Mouse (Mus musculus) liver, embryonic 11.5 days (tissue): ENCODE measurements around the gene Coro7. TPM values are rescaled to one million over a fixed set of nuclear protein-coding genes. Genes with fewer than 3 reads are reported as not detected.

ENCODE experiments used
- ATAC-seq: fragments of 200-750 bp; cut with Nextera tagmentation; replicated peaks from 2 replicates; pipeline ENCODE4 v1.8.0; 2017; ENCODE audit warnings: moderate number of reproducible peaks, mild to moderate bottlenecking, moderate TSS enrichment, moderate library complexity; ENCODE audit not compliant: low FRiP score
- DNase-seq: peaks from one replicate; pipeline ENCODE4 v3.0.0-alpha.2; 2017; ENCODE audit warnings: low spot score
- H3K27ac ChIP-seq: fragments of 300-500 bp; sonication (generic); 2 replicates; pipeline ENCODE4 v1.5.1; 2014; ENCODE audit warnings: mild to moderate bottlenecking, low read depth, low read length, control low read depth
- H3K27me3 ChIP-seq: fragments of 300-500 bp; sonication (generic); replicated peaks from 2 replicates; pipeline ENCODE4 v1.6.1; 2014; ENCODE audit warnings: low read length, mixed read lengths; ENCODE audit not compliant: control insufficient read depth, insufficient read depth
- H3K36me3 ChIP-seq: fragments of 300-500 bp; sonication (generic); 2 replicates; pipeline ENCODE4 v1.6.1; 2014; ENCODE audit warnings: mild to moderate bottlenecking, low read length, moderate library complexity, mixed read lengths; ENCODE audit not compliant: control insufficient read depth, insufficient read depth
- H3K4me1 ChIP-seq: fragments of 300-500 bp; sonication (generic); replicated peaks from 2 replicates; pipeline ENCODE4 v1.6.1; 2014; ENCODE audit warnings: low read length, mixed read lengths; ENCODE audit not compliant: control insufficient read depth, insufficient read depth
- H3K4me2 ChIP-seq: fragments of 300-500 bp; sonication (generic); 2 replicates; pipeline ENCODE4 v1.6.1; 2014; ENCODE audit warnings: mild to moderate bottlenecking, control low read depth, moderate library complexity
- H3K4me3 ChIP-seq: fragments of 300-500 bp; sonication (generic); 2 replicates; pipeline ENCODE4 v1.5.1; 2014; ENCODE audit warnings: low read depth, low read length, control low read depth
- H3K9ac ChIP-seq: fragments of 300-500 bp; sonication (generic); 2 replicates; pipeline ENCODE4 v1.6.1; 2014; ENCODE audit warnings: low read depth, low read length, control low read depth
- H3K9me3 ChIP-seq: fragments of 300-500 bp; sonication (generic); 2 replicates; pipeline ENCODE4 v1.6.1; 2016; ENCODE audit warnings: low read length, inconsistent platforms, mixed read lengths; ENCODE audit not compliant: control insufficient read depth
- WGBS: fragments of 180-500 bp; shearing (Covaris S2); extraction: QIAGEN DNeasy Blood & Tissue Kit; methylation state at CpG from one replicate; pipeline ENCODE4 v1.1.7; 2014; 5-methylcytosine and 5-hydroxymethylcytosine counted together
- polyA plus RNA-seq: library from polyadenylated mRNA; unstranded; fragments of >200 nt; fragmentation: Nextera tagmentation; extraction: Ambion mirVana; gene quantifications from 2 replicates; pipeline ENCODE4 v1.2.1, GENCODE M21; 2014

Coro7 gene
- polyA plus RNA-seq, 1 experiment from 2014 or later: 18.7 TPM

DNA sequence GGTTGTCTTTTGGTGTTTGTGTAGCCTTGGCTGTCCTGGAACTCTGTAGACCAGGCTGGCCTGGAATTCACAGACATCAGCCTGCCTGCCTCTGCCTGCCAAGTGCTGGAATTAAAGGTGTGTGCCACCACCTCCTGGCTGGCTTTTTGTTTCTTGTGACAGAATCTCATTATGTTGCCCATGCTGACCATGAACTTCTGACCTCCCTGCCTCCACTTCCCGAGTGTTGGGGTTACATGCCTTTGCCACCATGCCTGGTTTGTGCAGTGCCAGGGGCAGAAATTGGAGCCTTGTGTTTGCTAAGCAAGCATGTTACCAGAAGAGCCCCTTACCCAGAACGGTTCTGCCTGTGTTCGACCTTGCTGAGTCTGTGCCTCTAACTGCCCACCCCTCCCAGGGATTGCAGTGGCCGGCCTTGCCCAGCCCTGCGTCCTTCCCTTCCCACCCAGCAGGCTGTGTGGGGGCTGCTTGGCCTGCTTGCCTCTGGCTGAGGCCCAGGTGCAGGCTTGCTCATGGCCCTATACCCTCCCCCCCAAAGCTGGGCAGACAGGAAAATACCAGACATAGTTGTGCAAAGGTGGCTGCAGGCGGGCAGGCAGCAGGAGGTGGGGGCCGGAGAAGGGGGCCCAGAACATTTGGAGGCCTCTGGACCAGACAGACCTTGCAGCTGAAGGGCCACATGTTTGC, 76.7 kb downstream of the Coro7 start:
- H3K27ac ChIP-seq: peak overlapping the region; percentile 44
- ATAC-seq (no peak), DNase-seq (no peak)
- no peak overlapping the region for H3K4me3 ChIP-seq
- H3K4me1 ChIP-seq: peaks cover 81% of the 10 kb centered on the region
- H3K9ac ChIP-seq: 0 out of 2 replicates have a peak overlapping the region, but pooled peaks have one; percentile 4
- WGBS: 58% methylated on average over 7 of the region's 7 CpGs
- H3K36me3 ChIP-seq: no peaks in the 10 kb centered on the region
- H3K4me2 ChIP-seq: 0 out of 2 replicates have a peak overlapping the region, but pooled peaks have one; percentile 5
- H3K27me3 ChIP-seq: no peaks in the 10 kb centered on the region
- no peaks in the 10 kb centered on the region for H3K9me3 ChIP-seq

DNA sequence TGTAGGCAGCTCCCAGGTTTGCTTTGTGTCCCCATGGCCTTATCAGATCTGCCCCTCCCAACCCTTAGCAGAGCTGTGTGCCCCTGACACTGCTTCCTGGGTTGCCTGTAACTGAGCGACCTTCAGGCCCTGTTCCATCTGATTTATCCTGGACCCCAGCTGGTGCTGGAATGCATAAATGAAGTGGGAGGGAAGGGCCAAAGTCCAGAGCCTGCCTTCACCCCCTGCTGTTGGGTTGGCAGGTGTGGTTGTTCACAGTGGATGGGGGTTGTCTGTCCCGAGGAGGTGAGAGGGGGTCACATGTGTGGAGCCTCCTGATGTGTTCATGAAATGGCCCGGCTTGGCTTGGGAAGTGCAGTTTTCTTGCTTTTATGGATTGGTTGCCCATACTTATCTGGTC, 77.4 kb downstream of the Coro7 start:
- H3K36me3 ChIP-seq: no peaks in the 10 kb centered on the region
- no peak overlapping the region for H3K4me3 ChIP-seq
- no peak overlapping the region for H3K4me2 ChIP-seq
- H3K27me3 ChIP-seq: no peaks in the 10 kb centered on the region
- H3K4me1 ChIP-seq: peaks cover 83% of the 10 kb centered on the region
- peak overlapping the region; percentile 44; the same call in 1 of the 2 replicates for H3K27ac ChIP-seq
- H3K9me3 ChIP-seq: no peaks in the 10 kb centered on the region
- ATAC-seq: 0 out of 2 replicates have a peak, but pooled peaks have one; percentile 42
- 0 out of 2 replicates have a peak overlapping the region, but pooled peaks have one; percentile 1 for H3K9ac ChIP-seq
- no peak for DNase-seq
- WGBS: 44% methylated on average over 3 of the region's 3 CpGs

DNA sequence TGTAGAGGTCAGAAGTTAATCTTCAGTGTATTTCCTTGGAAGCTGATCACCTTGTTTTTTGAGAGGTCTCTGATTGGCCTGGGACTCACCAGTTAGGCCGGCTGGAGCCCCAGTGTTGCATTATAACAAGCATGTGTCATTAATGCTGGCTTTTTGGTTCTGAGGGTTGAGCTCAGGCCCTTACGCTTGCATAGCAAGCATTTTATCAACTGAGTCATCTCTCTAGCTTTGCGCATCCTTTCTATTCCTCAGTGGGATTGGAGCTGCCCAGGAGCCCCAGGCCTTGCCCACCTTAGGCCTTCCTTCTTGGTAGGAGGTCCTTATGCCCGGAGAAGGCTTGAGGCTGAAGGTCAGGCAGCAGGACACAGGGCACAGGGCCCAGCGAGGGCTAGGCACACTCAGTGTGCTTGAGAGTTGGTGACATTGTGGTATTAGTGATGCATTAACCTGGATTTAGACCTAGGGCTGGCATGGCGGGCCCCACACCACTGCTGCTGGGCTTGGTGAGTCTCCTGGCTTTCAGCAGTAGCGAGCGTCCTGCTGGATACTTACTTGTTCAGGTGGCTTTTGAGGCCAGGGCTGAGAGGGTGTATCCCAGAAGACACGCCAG, 78.8 kb downstream of the Coro7 start:
- no peak for DNase-seq

DNA sequence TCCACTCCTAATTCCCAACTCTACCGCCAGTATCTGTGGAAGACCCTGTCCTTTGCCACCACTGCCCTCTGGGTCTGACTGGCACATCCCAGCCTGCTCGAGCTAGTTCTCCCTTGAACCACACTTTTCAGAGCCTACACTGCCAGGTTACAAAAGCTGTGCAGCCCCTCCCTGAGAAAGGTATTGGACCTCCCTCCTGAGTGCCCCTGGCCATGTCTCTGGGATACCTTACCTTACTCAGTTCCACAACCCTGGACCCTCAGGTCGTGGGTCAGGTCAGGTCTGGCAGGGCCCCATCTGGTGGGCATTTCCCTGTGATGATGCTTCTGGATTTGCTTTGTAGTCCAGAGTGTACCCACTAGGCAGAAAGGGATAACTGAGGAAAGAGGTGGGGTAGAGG, 80.0 kb downstream of the Coro7 start:
- Histone ChIP-seq H3K9me3 (no peaks in the 10 kb centered on the region), H3K9ac (no peak overlapping the region), H3K36me3 (no peaks in the 10 kb centered on the region), H3K27ac (no peak overlapping the region), H3K4me3 (no peak overlapping the region), H3K4me1 (peaks cover 73% of the 10 kb centered on the region), H3K27me3 (peaks cover 16% of the 10 kb centered on the region), H3K4me2 (no peak overlapping the region)
- 68% methylated on average over 3 of the region's 3 CpGs for WGBS
- DNase-seq (no peak), ATAC-seq (no peak)

More for the DNA sequence above, 78.8 kb downstream of the Coro7 start:
- ATAC-seq: no peak
- Histone ChIP-seq H3K36me3 (no peaks in the 10 kb centered on the region), H3K9me3 (no peaks in the 10 kb centered on the region), H3K27ac (no peak overlapping the region), H3K4me2 (no peak overlapping the region), H3K27me3 (peaks cover 5% of the 10 kb centered on the region), H3K4me3 (no peak overlapping the region), H3K4me1 (peaks cover 80% of the 10 kb centered on the region), H3K9ac (no peak overlapping the region)
- 68% methylated on average over 9 of the region's 9 CpGs for WGBS

DNA sequence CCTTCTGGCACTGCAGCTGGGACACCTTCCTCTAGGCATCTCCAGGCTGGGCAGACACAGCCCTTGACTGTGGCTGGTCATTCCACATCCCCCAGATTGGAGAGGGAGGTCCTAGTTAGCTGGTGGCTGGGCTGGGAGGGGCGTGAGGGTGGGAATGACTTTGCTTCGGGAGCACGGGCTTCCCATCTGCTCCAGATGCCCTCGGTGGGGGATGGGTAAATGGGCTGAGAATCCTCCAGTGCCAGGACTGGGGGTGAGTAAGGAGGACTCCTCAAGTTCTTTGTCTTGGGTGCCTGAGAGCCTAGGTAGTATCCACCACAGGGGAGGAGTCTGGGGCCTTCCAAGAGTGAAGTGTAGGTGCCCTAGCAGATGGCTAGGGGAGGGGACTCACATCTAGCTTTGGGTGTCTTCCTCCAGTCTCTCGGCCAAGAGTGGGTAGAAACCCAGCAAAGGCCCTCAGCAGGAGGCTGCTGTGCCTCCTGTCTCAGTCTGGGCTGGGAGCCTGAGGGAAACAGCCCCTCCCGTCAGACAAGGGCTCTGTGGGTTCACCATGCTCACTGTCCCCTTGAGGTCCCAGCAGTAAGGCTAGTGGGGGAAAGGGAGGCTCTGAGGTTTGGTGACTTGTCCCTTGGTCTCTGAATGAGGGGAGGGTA, 80.6 kb downstream of the Coro7 start:
- ATAC-seq (no peak), DNase-seq (no peak)
- Histone ChIP-seq H3K4me1 (peaks cover 69% of the 10 kb centered on the region), H3K9ac (no peak overlapping the region), H3K27ac (no peak overlapping the region), H3K4me3 (no peak overlapping the region), H3K4me2 (no peak overlapping the region), H3K36me3 (no peaks in the 10 kb centered on the region), H3K27me3 (peaks cover 21% of the 10 kb centered on the region), H3K9me3 (no peaks in the 10 kb centered on the region)
- WGBS: 40% methylated on average over 6 of the region's 6 CpGs

DNA sequence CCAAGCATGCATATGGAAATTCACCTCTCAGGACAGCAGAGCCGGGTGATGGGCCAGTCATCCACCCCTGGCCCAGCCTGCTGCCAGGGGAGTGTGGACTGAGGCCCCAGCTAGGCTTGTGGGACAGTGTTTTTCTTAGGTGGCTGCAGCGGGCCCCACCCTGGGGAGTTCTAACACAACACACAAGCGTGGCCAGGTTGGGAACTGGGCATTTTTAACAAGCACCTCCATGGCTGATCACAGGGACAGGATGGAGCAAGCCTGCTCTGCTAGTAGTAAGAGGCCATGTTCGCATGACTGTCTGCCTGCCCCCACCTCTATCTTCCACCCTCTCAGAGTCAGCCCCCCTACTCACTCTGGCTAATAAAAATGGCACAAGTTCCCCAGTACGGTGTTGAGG, 81.5 kb downstream of the Coro7 start:
- H3K9ac ChIP-seq: no peak overlapping the region
- WGBS: 76% methylated on average over 5 of the region's 5 CpGs
- no peak overlapping the region for H3K4me3 ChIP-seq
- H3K9me3 ChIP-seq: no peaks in the 10 kb centered on the region
- peaks cover 31% of the 10 kb centered on the region for H3K27me3 ChIP-seq
- ATAC-seq: no peak
- no peak overlapping the region for H3K27ac ChIP-seq
- no peaks in the 10 kb centered on the region for H3K36me3 ChIP-seq
- H3K4me2 ChIP-seq: no peak overlapping the region
- H3K4me1 ChIP-seq: peaks cover 65% of the 10 kb centered on the region
- no peak for DNase-seq

DNA sequence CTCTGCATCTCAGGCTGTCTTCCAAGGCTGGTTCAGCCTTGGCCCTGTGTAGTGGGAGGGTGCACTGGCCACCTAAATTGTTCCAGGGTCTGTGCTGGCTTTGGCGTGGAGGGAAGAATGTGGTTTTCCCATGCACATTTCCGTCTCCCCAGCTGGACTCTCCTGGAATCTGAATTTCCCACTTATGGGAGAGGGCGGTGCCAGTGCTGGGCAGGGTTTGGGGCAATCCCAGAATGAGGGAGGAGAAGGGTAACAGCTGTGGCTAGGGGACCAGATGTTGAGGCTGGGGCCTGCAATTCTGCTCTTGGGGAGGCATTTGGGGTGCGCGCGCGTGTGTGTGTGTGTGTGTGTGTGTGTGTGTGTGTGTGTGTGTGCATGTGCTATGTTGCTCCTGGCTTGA, 82.3 kb downstream of the Coro7 start:
- Histone ChIP-seq H3K4me2 (peak overlapping the region; percentile 25; the same call in 1 of the 2 replicates), H3K4me3 (no peak overlapping the region), H3K27ac (no peak overlapping the region), H3K27me3 (peaks cover 33% of the 10 kb centered on the region), H3K9ac (no peak overlapping the region), H3K9me3 (no peaks in the 10 kb centered on the region), H3K4me1 (peaks cover 61% of the 10 kb centered on the region), H3K36me3 (no peaks in the 10 kb centered on the region)
- WGBS: 71% methylated on average over 7 of the region's 7 CpGs
- ATAC-seq (no peak), DNase-seq (no peak)

DNA sequence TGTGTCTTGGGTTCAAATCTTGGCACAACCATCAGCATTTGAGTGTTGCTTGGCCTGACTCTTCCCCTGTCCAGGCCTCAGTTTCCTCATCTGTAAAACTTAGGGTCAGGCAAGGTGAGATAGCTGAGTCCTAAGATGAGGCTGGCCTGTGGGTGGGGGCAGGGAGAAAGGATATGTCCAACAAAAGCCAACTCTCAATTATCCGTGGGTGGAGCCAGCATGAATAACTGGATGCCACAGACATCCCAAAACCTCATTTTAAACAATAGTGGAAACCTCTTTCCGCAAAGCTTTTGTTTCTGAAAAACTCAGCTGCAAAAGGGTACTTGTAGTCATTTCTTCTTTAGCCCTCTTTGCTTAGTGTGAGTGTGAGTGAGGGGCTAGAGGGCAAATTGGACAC, 82.7 kb downstream of the Coro7 start:
- Histone ChIP-seq H3K4me3 (peak overlapping the region; percentile 75), H3K36me3 (no peaks in the 10 kb centered on the region), H3K9me3 (no peaks in the 10 kb centered on the region), H3K27ac (no peak overlapping the region; the same call in 1 of the 2 replicates), H3K4me1 (peaks cover 57% of the 10 kb centered on the region), H3K27me3 (peaks cover 33% of the 10 kb centered on the region), H3K9ac (no peak overlapping the region), H3K4me2 (peak overlapping the region; percentile 82)
- DNase-seq (no peak), ATAC-seq (no peak)
- 65% methylated on average over 2 of the region's 2 CpGs for WGBS
